Mouse (Mus musculus) intestine, embryonic 15.5 days (tissue): ENCODE measurements around the gene Slc26a6. TPM values are rescaled to one million over a fixed set of nuclear protein-coding genes. Genes with fewer than 3 reads are reported as not detected.

Experiments used
- ATAC-seq: fragments of 200-750 bp; cut with Nextera tagmentation; 2 replicates; pipeline ENCODE4 v1.8.0; 2017; ENCODE audit warnings: moderate TSS enrichment, moderate library complexity
- H3K27ac ChIP-seq: fragments of 300-500 bp; sonication (generic); 2 replicates; pipeline ENCODE4 v1.5.1; 2015; ENCODE audit warnings: mild to moderate bottlenecking, inconsistent platforms
- H3K27me3 ChIP-seq: fragments of 300-500 bp; sonication (generic); replicated peaks from 2 replicates; pipeline ENCODE4 v1.6.1; 2015; ENCODE audit warnings: inconsistent platforms
- H3K36me3 ChIP-seq: fragments of 300-500 bp; sonication (generic); 2 replicates; pipeline ENCODE4 v1.6.1; 2015; ENCODE audit warnings: inconsistent platforms
- H3K4me1 ChIP-seq: fragments of 300-500 bp; sonication (generic); replicated peaks from 2 replicates; pipeline ENCODE4 v1.6.1; 2015; ENCODE audit warnings: inconsistent platforms
- H3K4me2 ChIP-seq: fragments of 300-500 bp; sonication (generic); replicated peaks from 2 replicates; pipeline ENCODE4 v1.6.1; 2015; ENCODE audit warnings: mild to moderate bottlenecking, inconsistent platforms
- H3K4me3 ChIP-seq: fragments of 300-500 bp; sonication (generic); replicated peaks from 2 replicates; pipeline ENCODE4 v1.5.1; 2015; ENCODE audit warnings: inconsistent platforms
- H3K9ac ChIP-seq: fragments of 300-500 bp; sonication (generic); 2 replicates; pipeline ENCODE4 v1.6.1; 2015; ENCODE audit warnings: inconsistent platforms
- H3K9me3 ChIP-seq: fragments of 300-500 bp; sonication (generic); 2 replicates; pipeline ENCODE4 v1.6.1; 2016; ENCODE audit warnings: inconsistent platforms
- WGBS: fragments of 180-500 bp; shearing (Covaris S2); methylation state at CpG from one replicate; pipeline ENCODE4 v1.1.7; 2015; 5-methylcytosine and 5-hydroxymethylcytosine counted together
- polyA plus RNA-seq: library from polyadenylated mRNA; unstranded; fragments of >200 nt; fragmentation: Nextera tagmentation; extraction: Ambion mirVana; gene quantifications from 2 replicates; pipeline ENCODE4 v1.2.1, GENCODE M21; 2015

The Slc26a6 gene
- polyA plus RNA-seq, 1 experiment from 2014 or later, result 36.1 TPM

DNA sequence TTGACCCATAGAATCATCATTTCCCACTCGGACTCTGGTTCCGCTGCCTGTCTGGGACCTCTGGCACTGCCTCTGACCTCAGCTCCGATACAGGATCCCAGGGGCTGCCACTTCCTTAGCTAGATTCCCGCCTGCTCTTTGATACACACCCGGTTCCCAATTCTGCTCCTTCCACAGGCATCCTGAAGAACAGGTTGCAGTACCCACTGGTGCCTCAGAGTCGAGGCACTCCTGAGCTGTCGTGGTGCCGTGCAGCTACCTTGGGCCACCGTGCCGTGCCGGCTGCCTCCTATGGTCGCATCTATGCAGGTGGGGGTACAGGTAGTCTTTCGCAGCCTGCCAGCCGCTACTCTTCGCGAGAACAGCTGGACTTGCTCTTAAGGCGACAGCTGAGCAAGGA is 4.7 kb upstream of the Slc26a6 start:
- WGBS, result 67% methylated on average over 17 of the region's 17 CpGs
- Histone ChIP-seq H3K4me3 (no peak overlapping the region), H3K4me2 (no peak overlapping the region), H3K9me3 (no peaks in the 10 kb centered on the region), H3K36me3 (no peaks in the 10 kb centered on the region), H3K4me1 (0 out of 2 replicates have a peak, but pooled peaks cover under 1% of the 10 kb centered on the region), H3K27ac (no peak overlapping the region), H3K9ac (no peak overlapping the region), H3K27me3 (peaks cover 3% of the 10 kb centered on the region)
- ATAC-seq, result no peak

DNA sequence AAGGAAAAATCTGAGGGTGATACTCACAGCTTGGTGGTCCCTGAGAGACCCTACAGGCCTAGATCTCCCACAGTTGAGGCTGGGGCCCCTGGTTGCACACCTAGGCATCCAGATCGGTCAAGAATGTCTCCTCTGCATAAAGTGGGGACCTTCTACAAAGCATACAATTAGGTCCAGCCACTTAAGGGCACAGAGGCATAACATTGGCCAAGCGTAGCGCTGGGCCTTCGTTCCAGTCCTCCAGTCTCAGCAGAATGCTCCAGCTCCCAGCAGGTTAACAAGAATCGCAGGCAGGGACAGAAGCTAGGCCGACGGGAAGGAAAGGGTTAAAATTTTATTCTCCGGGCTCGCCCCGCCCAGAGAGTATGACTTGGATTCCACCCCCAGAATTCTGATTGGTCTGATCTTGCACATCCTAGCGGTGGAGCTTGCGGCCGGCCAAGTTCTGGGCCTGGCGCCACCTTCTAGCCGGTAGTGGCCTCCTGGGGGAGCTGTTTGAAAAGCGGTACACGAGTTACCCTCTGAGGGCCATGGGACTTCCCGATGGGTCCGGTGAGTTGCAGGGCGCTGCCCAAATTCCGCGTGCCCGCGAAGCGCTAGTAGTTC is 655 bp downstream of the Slc26a6 start:
- peaks cover 13% of the 10 kb centered on the region; the same call in 1 of the 2 replicates for H3K4me1 ChIP-seq
- H3K4me2 ChIP-seq, result peak overlapping the region; percentile 93
- ATAC-seq, result peak; percentile 93
- H3K27ac ChIP-seq, result peak overlapping the region; percentile 87
- no peaks in the 10 kb centered on the region for H3K27me3 ChIP-seq
- WGBS, result 2% methylated on average over 25 of the region's 25 CpGs
- no peaks in the 10 kb centered on the region; the same call in 1 of the 2 replicates for H3K36me3 ChIP-seq
- peak overlapping the region; percentile 75 for H3K4me3 ChIP-seq
- H3K9ac ChIP-seq, result peak overlapping the region; percentile 72
- H3K9me3 ChIP-seq, result no peaks in the 10 kb centered on the region

DNA sequence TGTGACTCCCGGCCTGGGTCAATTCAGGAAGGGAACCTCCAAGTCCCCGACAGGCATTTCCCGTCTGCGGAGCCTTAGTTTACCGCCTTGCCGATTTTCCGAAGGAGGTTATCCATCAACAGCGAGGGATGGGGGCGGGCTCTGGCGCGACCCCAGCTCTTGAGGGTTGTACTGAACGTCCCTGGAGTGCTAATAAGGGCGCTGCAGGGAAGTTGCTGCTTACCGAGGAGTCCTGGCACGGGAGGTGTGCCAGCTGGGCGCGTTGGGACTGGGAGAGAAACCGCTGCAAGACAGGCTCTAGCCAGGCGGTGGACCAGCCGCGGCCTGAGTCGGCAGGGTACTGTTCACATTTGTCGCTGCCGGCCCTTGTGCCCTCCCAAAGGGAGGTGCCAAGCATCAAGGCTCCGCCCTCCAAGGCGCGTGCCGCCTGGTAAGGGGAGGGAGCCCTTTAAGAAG is 1.2 kb downstream of the Slc26a6 start:
- WGBS, result 0% methylated on average over 28 of the region's 28 CpGs
- Histone ChIP-seq H3K36me3 (no peaks in the 10 kb centered on the region; the same call in 1 of the 2 replicates), H3K9ac (peak overlapping the region; percentile 72), H3K4me3 (peak overlapping the region; percentile 75), H3K4me2 (peak overlapping the region; percentile 93), H3K27me3 (no peaks in the 10 kb centered on the region), H3K4me1 (peaks cover 13% of the 10 kb centered on the region; the same call in 1 of the 2 replicates), H3K27ac (peak overlapping the region; percentile 87), H3K9me3 (no peaks in the 10 kb centered on the region)
- peak; percentile 91 for ATAC-seq

DNA sequence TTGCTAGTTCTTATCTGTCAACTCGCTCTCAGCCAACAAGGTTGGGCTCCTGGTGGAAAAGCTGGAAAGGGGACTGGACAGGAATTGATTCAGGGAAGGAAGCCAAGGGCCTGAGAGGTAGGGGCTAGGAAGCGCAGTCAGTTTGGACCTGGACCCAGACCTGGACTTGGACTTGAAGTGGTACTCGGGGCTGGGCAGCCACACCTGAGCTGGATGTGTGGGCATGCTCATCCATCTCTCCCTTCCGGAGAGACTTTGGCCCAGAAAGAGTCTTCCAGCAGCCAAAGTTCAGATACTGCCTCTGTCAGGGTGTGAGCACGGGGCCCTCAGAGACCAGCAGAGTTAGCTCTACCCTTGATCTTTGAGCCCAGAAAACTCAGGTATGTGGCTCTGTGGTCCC is 2.3 kb downstream of the Slc26a6 start:
- WGBS, result 46% methylated on average over 5 of the region's 5 CpGs
- peak; percentile 47; the same call in 1 of the 2 replicates for ATAC-seq
- Histone ChIP-seq H3K4me2 (peak overlapping the region; percentile 93), H3K9ac (0 out of 2 replicates have a peak overlapping the region, but pooled peaks have one; percentile 72), H3K4me3 (peak overlapping the region; percentile 75), H3K27me3 (no peaks in the 10 kb centered on the region), H3K9me3 (no peaks in the 10 kb centered on the region), H3K27ac (peak overlapping the region; percentile 59), H3K36me3 (peaks cover 3% of the 10 kb centered on the region; the same call in 1 of the 2 replicates), H3K4me1 (peaks cover 13% of the 10 kb centered on the region; the same call in 1 of the 2 replicates)

DNA sequence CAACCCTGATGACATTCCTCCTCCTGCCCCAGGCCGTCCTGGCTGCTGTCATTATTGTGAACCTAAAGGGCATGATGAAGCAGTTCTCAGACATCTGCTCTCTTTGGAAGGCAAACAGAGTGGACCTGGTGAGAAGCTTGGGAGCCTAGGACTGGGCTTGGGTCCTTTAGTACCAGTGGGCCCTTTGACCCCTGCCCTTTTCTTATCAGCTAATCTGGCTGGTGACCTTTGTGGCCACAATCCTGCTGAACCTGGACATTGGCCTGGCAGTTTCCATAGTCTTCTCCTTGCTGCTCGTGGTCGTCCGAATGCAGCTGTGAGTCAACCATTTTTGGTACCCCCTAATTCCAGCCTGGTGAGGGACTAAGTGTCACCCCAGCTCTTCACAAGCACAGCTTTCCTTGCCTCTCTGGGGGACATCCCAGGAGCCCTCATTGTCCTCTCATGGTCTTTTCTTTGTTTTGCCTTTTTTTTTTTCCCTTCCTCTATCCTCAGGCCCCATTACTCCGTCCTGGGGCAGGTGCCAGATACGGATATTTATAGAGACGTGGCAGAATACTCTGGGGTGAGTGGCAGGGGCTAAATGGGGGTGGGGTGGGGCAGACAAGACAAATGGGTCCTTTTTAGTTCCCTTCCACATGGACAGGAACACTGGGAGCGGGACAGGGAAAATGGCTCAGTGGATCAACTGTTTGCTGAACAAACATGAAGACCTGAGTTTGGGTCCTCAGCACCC is 5.9 kb downstream of the Slc26a6 start:
- Histone ChIP-seq H3K4me3 (no peak overlapping the region), H3K4me1 (peaks cover 9% of the 10 kb centered on the region; the same call in 1 of the 2 replicates), H3K9me3 (no peaks in the 10 kb centered on the region), H3K4me2 (no peak overlapping the region), H3K27me3 (no peaks in the 10 kb centered on the region), H3K36me3 (peaks cover 3% of the 10 kb centered on the region; the same call in 1 of the 2 replicates), H3K27ac (no peak overlapping the region), H3K9ac (no peak overlapping the region)
- 67% methylated on average over 8 of the region's 8 CpGs for WGBS
- ATAC-seq, result no peak

DNA sequence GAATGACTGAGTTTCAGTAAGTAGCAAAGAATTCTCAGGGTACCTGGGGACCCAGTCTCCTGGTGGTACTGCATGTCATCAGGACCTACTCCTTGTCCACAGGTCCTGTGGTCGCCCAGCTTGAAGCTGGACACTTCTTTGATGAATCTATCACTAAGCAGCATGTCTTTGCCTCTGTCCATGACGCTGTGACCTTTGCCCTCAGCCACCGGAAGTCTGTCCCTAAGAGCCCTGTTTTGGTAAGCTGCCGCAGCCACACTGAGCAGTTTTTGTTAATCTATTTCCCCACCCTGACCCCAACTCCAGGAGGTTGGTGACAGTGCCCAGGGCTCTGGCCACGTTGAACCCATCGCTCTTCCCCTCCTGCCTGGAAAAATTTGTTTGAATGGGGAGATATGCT is 59.2 kb downstream of the Slc26a6 start:
- WGBS, result 62% methylated on average over 6 of the region's 6 CpGs
- Histone ChIP-seq H3K9me3 (no peaks in the 10 kb centered on the region), H3K27ac (no peak overlapping the region), H3K36me3 (no peaks in the 10 kb centered on the region; the same call in 1 of the 2 replicates), H3K4me1 (no peaks in the 10 kb centered on the region), H3K4me2 (no peak overlapping the region), H3K27me3 (no peaks in the 10 kb centered on the region), H3K9ac (no peak overlapping the region), H3K4me3 (no peak overlapping the region)
- no peak for ATAC-seq

DNA sequence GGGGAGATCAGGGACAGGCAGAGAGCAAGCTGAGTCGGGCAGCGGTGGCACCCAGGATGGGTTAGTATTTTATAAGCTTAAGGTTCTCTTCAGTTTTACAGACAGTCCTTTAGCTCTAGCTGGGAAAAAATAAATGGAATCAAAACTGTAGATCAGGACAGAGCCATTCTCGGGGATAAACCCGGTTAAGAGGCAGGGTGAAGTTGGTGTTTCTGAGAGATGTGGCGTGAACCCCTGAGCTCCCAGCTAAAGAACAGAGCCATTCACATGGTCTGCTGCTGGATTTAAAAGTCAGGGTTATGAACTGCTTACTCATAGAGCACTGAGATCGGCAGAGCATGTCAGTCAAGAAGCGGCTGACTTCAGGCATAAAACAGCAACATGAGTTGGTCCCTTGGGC is 60.1 kb downstream of the Slc26a6 start:
- Histone ChIP-seq H3K4me3 (no peak overlapping the region), H3K36me3 (no peaks in the 10 kb centered on the region; the same call in 1 of the 2 replicates), H3K27ac (no peak overlapping the region), H3K27me3 (no peaks in the 10 kb centered on the region), H3K4me1 (no peaks in the 10 kb centered on the region), H3K9me3 (no peaks in the 10 kb centered on the region), H3K9ac (no peak overlapping the region), H3K4me2 (no peak overlapping the region)
- ATAC-seq, result no peak
- WGBS, result 83% methylated on average over 7 of the region's 7 CpGs

DNA sequence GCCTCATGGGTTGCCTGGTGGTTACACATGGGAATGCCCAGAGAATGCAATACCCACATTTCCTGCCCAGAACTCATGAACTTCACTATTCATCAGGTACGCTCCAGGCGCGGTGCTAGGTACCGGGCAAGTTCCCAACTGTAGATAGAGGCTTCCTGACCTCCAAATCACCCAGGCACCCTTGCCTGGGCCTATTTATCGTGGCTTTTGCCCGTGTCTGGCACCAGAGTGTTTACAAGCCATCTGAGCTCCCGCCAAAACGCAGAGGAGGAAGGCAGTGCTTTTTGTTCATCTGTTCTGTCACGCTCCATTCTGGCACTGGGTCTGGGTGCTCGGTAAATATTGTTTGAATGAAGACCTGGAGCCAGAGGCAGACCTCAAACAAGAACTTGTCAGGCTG is 60.5 kb downstream of the Slc26a6 start:
- no peaks in the 10 kb centered on the region; the same call in 1 of the 2 replicates for H3K36me3 ChIP-seq

DNA sequence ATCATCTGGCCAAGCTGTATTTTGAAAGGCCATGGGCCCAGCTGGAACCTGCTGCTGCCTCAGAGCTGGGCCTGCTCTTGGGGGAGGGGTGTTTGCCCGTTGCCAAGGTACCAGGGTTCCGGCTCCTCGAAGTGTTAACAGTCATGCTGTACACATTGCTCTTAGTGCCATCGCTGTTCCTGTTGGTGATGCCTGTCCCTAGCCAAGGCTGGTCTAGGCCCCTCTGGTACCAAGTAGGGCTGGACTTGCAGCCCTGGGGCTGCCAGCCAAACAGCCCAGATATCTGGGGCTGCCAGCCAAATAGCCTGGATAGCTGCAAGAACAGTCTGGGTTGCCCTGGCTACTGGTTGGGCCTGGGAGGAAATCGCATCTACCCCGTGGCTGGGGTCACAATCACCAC is 61.4 kb downstream of the Slc26a6 start, which contains the start of gene Tmem89:
Tmem89 (plus strand) TSS at position 129 of the 400 bp plus-strand sequence.
- H3K4me1 ChIP-seq, result no peaks in the 10 kb centered on the region
- no peaks in the 10 kb centered on the region for H3K9me3 ChIP-seq
- H3K4me2 ChIP-seq, result no peak within 1 kb of the TSS
- no peak for ATAC-seq
- 0 out of 2 replicates have a peak, but pooled peaks cover 2% of the 10 kb centered on the region for H3K27me3 ChIP-seq
- H3K4me3 ChIP-seq, result no peak within 1 kb of the TSS
- WGBS, result 67% methylated on average over 6 of the region's 6 CpGs
- no peak within 1 kb of the TSS for H3K9ac ChIP-seq
- no peaks in the 10 kb centered on the region; the same call in 1 of the 2 replicates for H3K36me3 ChIP-seq
- no peak within 1 kb of the TSS for H3K27ac ChIP-seq

More for the DNA sequence above, 60.5 kb downstream of the Slc26a6 start:
- Histone ChIP-seq H3K4me3 (no peak overlapping the region), H3K9ac (no peak overlapping the region), H3K4me1 (no peaks in the 10 kb centered on the region), H3K27me3 (no peaks in the 10 kb centered on the region), H3K9me3 (no peaks in the 10 kb centered on the region), H3K27ac (no peak overlapping the region), H3K4me2 (no peak overlapping the region)
- WGBS, result 64% methylated on average over 10 of the region's 10 CpGs
- ATAC-seq, result no peak

DNA sequence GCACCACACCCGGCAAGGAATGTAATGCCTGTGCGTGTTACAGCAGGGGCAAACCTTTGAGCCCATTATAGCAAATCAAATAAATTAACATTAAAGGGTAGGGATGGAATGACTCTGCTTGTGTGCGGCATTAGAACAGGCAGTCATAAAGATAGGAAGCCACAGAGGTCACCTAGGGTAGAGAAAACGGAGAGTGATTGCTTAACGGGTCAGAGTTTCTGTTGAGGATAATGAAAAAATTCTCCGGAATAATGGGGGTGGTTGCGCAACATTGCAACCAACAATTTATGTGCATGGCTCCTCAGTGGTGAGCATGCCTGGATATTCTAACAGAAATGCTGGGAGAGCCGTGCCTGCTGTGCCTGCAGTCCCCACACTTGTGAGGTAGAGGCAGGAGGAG is 72.8 kb downstream of the Slc26a6 start:
- Histone ChIP-seq H3K27ac (no peak overlapping the region), H3K4me1 (peaks cover 5% of the 10 kb centered on the region; the same call in 1 of the 2 replicates), H3K4me2 (no peak overlapping the region), H3K36me3 (no peaks in the 10 kb centered on the region), H3K9ac (no peak overlapping the region), H3K9me3 (no peaks in the 10 kb centered on the region), H3K27me3 (0 out of 2 replicates have a peak, but pooled peaks cover 2% of the 10 kb centered on the region), H3K4me3 (no peak overlapping the region)
- peak; percentile 93 for ATAC-seq
- WGBS, result 48% methylated on average over 8 of the region's 8 CpGs

DNA sequence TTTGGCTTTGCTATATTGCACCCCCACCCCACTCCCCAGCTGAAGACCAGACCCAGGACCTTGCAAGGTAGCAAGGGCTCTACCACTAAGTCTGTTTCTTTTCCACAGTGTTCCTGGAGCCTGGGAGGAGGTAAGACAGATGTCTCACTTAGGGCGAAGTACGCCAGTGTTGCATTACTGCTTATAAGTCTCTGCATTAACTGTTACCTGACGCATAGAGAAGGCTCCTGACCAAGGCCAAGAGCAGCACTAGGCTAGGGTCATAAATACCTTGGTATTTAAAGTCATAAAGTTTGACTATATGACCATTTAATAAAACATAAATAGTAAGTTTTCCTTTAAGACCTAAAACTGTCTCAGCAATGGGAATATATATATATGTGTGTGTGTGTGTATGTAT is 75.3 kb downstream of the Slc26a6 start:
- H3K4me3 ChIP-seq, result no peak overlapping the region
- no peaks in the 10 kb centered on the region for H3K36me3 ChIP-seq
- H3K4me2 ChIP-seq, result no peak overlapping the region
- no peaks in the 10 kb centered on the region for H3K9me3 ChIP-seq
- peaks cover 5% of the 10 kb centered on the region; the same call in 1 of the 2 replicates for H3K4me1 ChIP-seq
- 62% methylated on average over 3 of the region's 3 CpGs for WGBS
- H3K27me3 ChIP-seq, result 0 out of 2 replicates have a peak, but pooled peaks cover 2% of the 10 kb centered on the region
- H3K9ac ChIP-seq, result no peak overlapping the region
- no peak overlapping the region for H3K27ac ChIP-seq
- ATAC-seq, result peak; percentile 26; the same call in 1 of the 2 replicates

DNA sequence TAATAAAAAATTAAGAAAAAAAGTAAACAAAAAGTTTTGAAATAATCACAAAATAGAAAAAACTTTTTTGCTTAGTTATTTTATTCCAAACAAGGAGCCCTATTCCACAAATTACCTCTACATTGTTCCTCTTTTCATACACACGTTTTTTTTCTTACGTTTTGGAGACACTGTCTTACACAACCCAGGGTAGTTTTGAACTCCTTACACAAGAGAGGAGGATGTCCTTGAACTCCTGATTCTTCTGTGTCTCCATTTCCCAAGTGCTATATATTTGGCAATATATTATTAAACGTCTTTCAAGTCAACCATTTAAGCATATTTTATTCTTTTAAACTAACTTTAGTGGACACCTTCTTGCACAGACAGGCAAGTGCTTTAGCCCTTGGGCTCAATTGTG is 82.9 kb downstream of the Slc26a6 start:
- WGBS, result 14% methylated on average over 3 of the region's 3 CpGs
- Histone ChIP-seq H3K9ac (no peak overlapping the region), H3K4me1 (peaks cover 4% of the 10 kb centered on the region; the same call in 1 of the 2 replicates), H3K27ac (no peak overlapping the region), H3K27me3 (no peaks in the 10 kb centered on the region), H3K36me3 (peaks cover 15% of the 10 kb centered on the region), H3K9me3 (no peaks in the 10 kb centered on the region), H3K4me2 (peak overlapping the region; percentile 25; the same call in 1 of the 2 replicates), H3K4me3 (no peak overlapping the region)
- ATAC-seq, result peak; percentile 11; the same call in 1 of the 2 replicates
